Mouse (Mus musculus) stomach, postnatal 0 days (tissue): Measurements from ENCODE around the gene St5. TPM values are rescaled to one million over a fixed set of nuclear protein-coding genes. Genes with fewer than 3 reads are reported as not detected.

Source experiments
- ATAC-seq: fragments of 200-750 bp; cut with Nextera tagmentation; 2 replicates; pipeline ENCODE4 v1.8.0; 2017; ENCODE audit not compliant: low FRiP score, low TSS enrichment
- DNase-seq: peaks from one replicate; pipeline ENCODE4 v3.0.0-alpha.2; 2016; ENCODE audit warnings: low spot score
- H3K27ac ChIP-seq: fragments of 300-500 bp; sonication (generic); replicated peaks from 2 replicates; pipeline ENCODE4 v1.5.1; 2014; ENCODE audit warnings: mild to moderate bottlenecking, control low read depth
- H3K27me3 ChIP-seq: fragments of 300-500 bp; sonication (generic); 2 replicates; pipeline ENCODE4 v1.6.1; 2014; ENCODE audit warnings: low read length; ENCODE audit not compliant: control insufficient read depth, insufficient read depth
- H3K36me3 ChIP-seq: fragments of 300-500 bp; sonication (generic); 2 replicates; pipeline ENCODE4 v1.6.1; 2014; ENCODE audit warnings: low read length, mixed read lengths; ENCODE audit not compliant: control insufficient read depth, insufficient read depth
- H3K4me1 ChIP-seq: fragments of 300-500 bp; sonication (generic); replicated peaks from 2 replicates; pipeline ENCODE4 v1.6.1; 2014; ENCODE audit warnings: antibody characterized with exemption; ENCODE audit not compliant: control insufficient read depth, insufficient read depth
- H3K4me2 ChIP-seq: fragments of 300-500 bp; sonication (generic); replicated peaks from 2 replicates; pipeline ENCODE4 v1.6.1; 2014; ENCODE audit warnings: low read depth, mild to moderate bottlenecking, control low read depth, moderate library complexity
- H3K4me3 ChIP-seq: fragments of 300-500 bp; sonication (generic); 2 replicates; pipeline ENCODE4 v1.5.1; 2014; ENCODE audit warnings: low read depth, low read length, control low read depth
- H3K9ac ChIP-seq: fragments of 300-500 bp; sonication (generic); 2 replicates; pipeline ENCODE4 v1.6.1; 2014; ENCODE audit warnings: mild to moderate bottlenecking, low read length, control low read depth, mixed read lengths
- H3K9me3 ChIP-seq: fragments of 300-500 bp; sonication (generic); 2 replicates; pipeline ENCODE4 v1.6.1; 2016; ENCODE audit warnings: low read length; ENCODE audit not compliant: control insufficient read depth
- CTCF ChIP-seq: IDR thresholded peaks from 2 replicates; pipeline ENCODE4 v1.5.1; 2016; ENCODE audit warnings: antibody characterized with exemption, low read depth, mild to moderate bottlenecking, moderate library complexity
- EP300 ChIP-seq: optimal IDR thresholded peaks from 2 replicates; pipeline ENCODE3; 2016; ENCODE audit warnings: antibody characterized with exemption
- WGBS: fragments of 180-500 bp; shearing (Covaris S2); extraction: QIAGEN DNeasy Blood & Tissue Kit; methylation state at CpG from one replicate; pipeline ENCODE4 v1.1.7; 2014; 5-methylcytosine and 5-hydroxymethylcytosine counted together
- polyA plus RNA-seq: library from polyadenylated mRNA; unstranded; fragments of >200 nt; fragmentation: Nextera tagmentation; extraction: Ambion mirVana; gene quantifications from 2 replicates; pipeline ENCODE4 v1.2.1, GENCODE M21; 2015

St5 gene
- polyA plus RNA-seq, 1 experiment from 2014 or later, result 35.6 TPM

GRCm38 (mm10) chr7:109707023-109707785, 3.8 kb upstream of the St5 start:
- Histone ChIP-seq H3K4me3 (no peak overlapping the region), H3K9ac (no peak overlapping the region), H3K27me3 (no peaks in the 10 kb centered on the region), H3K36me3 (peaks cover 3% of the 10 kb centered on the region; the same call in 1 of the 2 replicates), H3K4me1 (no peaks in the 10 kb centered on the region; the same call in 1 of the 2 replicates), H3K27ac (0 out of 2 replicates have a peak overlapping the region, but pooled peaks have one; percentile 20), H3K4me2 (no peak overlapping the region), H3K9me3 (no peaks in the 10 kb centered on the region)
- ATAC-seq (peak; percentile 64), DNase-seq (peak; percentile 79)
- WGBS, result 31% methylated on average over 4 of the region's 4 CpGs
- peak; percentile 92 for TF ChIP-seq CTCF
- TF ChIP-seq EP300, result no peak

GRCm38 (mm10) chr7:109704461-109704860, 1.1 kb upstream of the St5 start:
- Histone ChIP-seq H3K9ac (no peak overlapping the region), H3K36me3 (no peaks in the 10 kb centered on the region), H3K4me3 (peak overlapping the region; percentile 68), H3K27me3 (no peaks in the 10 kb centered on the region), H3K4me1 (no peaks in the 10 kb centered on the region; the same call in 1 of the 2 replicates), H3K27ac (peak overlapping the region; percentile 89), H3K4me2 (peak overlapping the region; percentile 83; the same call in 1 of the 2 replicates), H3K9me3 (no peaks in the 10 kb centered on the region)
- no peak for DNase-seq
- 44% methylated on average over 3 of the region's 3 CpGs for WGBS
- ATAC-seq, result no peak
- TF ChIP-seq CTCF (no peak), EP300 (no peak)

GRCm38 (mm10) chr7:109704016-109704377, 592 bp upstream of the St5 start:
- Histone ChIP-seq H3K4me1 (no peaks in the 10 kb centered on the region; the same call in 1 of the 2 replicates), H3K4me3 (peak overlapping the region; percentile 68), H3K36me3 (no peaks in the 10 kb centered on the region), H3K4me2 (peak overlapping the region; percentile 83), H3K27ac (peak overlapping the region; percentile 89), H3K27me3 (no peaks in the 10 kb centered on the region), H3K9ac (peak overlapping the region; percentile 79), H3K9me3 (no peaks in the 10 kb centered on the region)
- DNase-seq, result no peak
- TF ChIP-seq CTCF (no peak; the same call in 1 of the 2 replicates), EP300 (no peak)
- no peak; the same call in none of the 2 replicates for ATAC-seq
- WGBS, result 2% methylated on average over 17 of the region's 17 CpGs

- TF ChIP-seq CTCF (no peak), EP300 (no peak)
- Histone ChIP-seq H3K9ac (no peak overlapping the region), H3K36me3 (no peaks in the 10 kb centered on the region), H3K9me3 (no peaks in the 10 kb centered on the region), H3K4me2 (no peak overlapping the region; the same call in 1 of the 2 replicates), H3K4me3 (no peak overlapping the region), H3K27me3 (no peaks in the 10 kb centered on the region), H3K27ac (no peak overlapping the region), H3K4me1 (no peaks in the 10 kb centered on the region)
- no peak for ATAC-seq
- 51% methylated on average over 4 of the region's 4 CpGs for WGBS
- DNase-seq, result no peak
These were observed 684 bp downstream of the St5 start for GRCm38 (mm10) chr7:109702721-109703120.

- DNase-seq, result no peak
- Histone ChIP-seq H3K4me1 (no peaks in the 10 kb centered on the region), H3K27me3 (no peaks in the 10 kb centered on the region), H3K9ac (no peak overlapping the region), H3K4me3 (no peak overlapping the region), H3K27ac (no peak overlapping the region), H3K9me3 (no peaks in the 10 kb centered on the region), H3K4me2 (no peak overlapping the region), H3K36me3 (no peaks in the 10 kb centered on the region)
- TF ChIP-seq EP300, result no peak
- TF ChIP-seq CTCF, result peak; percentile 47
- no peak for ATAC-seq
These were observed 3.2 kb downstream of the St5 start for GRCm38 (mm10) chr7:109700213-109700612.

GRCm38 (mm10) chr7:109695339-109695726, 8.1 kb downstream of the St5 start:
- 90% methylated on average over 10 of the region's 10 CpGs for WGBS
- Histone ChIP-seq H3K4me3 (no peak overlapping the region), H3K9ac (no peak overlapping the region), H3K4me2 (no peak overlapping the region), H3K27me3 (no peaks in the 10 kb centered on the region), H3K27ac (no peak overlapping the region), H3K9me3 (no peaks in the 10 kb centered on the region), H3K36me3 (no peaks in the 10 kb centered on the region), H3K4me1 (no peaks in the 10 kb centered on the region)
- TF ChIP-seq CTCF (no peak), EP300 (no peak)
- no peak for ATAC-seq
- DNase-seq, result no peak
